Mouse (Mus musculus): ENCODE results near the gene Ddo.

Gene Ddo

GRCm38 (mm10) chr10:40716713-40717112 is 86.9 kb downstream of the Ddo start:
- peak in 1 of 2 experiments; percentile 55 for DNase-seq (ENCODE audit: low spot score in 2 of 2)

DNA sequence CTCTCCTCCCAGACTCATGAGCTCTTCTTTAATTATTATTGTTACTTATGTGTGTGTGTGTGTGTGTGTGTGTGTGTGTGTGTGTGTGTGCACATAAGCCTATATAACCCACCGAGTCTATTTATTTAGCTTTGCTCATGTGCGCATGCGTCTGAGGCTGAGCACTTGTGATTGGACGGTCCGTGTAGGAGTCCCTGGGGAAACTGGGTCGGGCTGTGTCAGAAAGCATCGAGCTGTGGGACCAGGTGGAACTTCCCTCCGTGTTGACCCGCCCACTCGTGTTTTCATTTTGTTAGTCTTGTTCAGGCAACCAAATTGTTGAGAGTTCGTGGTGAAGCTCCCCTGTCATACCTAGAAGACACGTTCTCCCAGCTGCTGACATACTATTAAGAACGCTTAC is 88.6 kb downstream of the Ddo start:
- no peak for DNase-seq (ENCODE audit: low spot score in 2 of 2)

DNA sequence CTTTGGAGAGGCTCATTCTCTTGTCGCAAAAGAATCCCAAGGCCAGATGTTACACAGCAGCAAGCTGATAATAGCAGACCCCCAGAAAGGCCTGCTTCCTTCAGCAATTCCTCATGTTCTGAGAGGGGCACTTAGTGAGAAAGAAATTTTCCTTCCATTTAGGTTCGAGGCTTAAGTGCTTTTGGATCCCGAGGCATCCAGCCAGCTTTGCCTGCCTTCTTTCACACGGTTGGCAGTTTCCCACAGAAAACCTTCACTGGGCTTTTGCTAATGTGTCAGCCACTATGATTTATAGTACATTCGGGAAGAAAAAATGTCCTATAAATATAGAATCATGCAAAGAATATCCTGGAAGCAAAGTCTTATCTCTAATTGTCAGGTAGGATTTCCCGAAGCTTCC is 89.3 kb downstream of the Ddo start:
- peak in 1 of 2 experiments; percentile 64 for DNase-seq (ENCODE audit: low spot score in 2 of 2)

DNA sequence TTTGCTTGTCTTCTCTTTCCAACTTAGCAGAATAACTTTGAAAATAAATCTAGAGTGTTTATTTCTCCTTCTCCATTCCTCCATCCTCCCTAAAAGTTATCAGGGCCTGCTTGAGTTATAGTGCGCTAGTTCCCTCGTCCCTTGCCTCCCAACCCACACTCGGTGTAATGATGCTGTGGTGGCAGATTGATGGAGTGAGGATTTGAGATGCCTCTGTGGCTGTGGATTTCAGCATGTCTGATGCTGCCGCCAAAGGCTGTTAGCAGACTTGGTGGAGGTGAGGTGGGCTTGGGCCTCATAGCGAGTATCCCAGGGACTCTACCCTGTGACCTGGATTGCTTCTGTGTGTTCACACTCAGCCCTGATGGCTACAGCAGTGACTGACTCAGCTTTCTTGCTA is 91.1 kb downstream of the Ddo start:
- no peak for DNase-seq (ENCODE audit: low spot score in 2 of 2)

DNA sequence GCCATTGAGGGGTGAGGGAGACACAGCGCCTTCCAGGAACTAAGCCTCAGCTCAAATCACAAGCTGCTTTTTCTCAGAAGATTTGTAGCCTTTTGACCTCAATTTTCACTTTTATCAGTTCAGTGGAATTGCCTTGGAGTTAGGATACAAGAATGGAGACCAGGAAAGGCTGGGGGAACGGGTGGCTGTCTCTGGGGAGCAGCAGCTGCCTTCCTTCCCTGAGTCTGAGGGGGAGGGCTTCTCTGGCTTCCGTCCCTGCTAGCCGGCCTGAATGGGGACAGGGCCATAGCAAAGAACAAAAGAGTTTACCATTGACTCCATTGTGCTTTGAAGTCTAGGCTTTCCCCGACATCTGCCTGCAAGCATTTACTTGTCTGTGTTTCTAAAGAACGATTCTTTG is 94.5 kb downstream of the Ddo start:
- no peak for DNase-seq (ENCODE audit: low spot score in 2 of 2)

DNA sequence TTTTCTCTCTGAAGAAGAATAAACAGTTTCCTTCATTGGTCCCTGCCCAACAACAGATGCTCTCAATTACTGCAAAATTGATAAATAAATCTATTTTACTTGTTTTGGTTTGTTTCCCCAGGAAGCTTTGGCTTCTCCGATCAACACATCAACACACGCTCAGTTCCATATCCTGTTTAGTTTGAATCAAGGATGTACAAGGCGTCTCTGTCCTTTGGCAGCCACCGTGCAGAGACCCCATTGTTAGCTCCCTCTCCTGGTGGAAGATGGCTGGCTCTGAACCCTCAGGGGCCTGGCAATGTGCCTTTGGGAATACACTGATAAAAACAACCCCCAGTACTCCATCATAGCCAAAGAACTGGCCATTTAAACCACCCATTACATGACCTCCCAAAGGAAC is 95.3 kb downstream of the Ddo start:
- DNase-seq (ENCODE audit: low spot score in 2 of 2): no peak

DNA sequence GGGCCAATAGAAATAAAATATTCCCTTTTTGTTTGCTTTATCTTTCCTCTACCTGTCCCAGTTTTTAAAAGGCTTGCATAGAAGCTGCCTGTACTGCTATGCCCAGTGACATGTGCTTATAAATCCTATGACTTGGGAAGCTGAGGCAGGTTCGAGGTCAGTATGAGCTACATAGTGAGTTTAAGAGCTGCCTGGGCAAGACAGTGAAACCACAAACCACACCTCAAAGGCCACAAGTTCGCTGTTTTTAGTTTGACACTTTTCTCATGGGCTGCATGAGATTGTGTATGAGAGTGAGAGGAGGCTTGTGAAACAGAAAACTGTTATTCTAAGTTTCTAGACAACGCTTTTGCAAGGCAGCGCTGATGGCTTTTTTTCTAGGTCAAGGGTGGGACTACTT is 95.7 kb downstream of the Ddo start:
- DNase-seq (ENCODE audit: low spot score in 2 of 2): no peak

DNA sequence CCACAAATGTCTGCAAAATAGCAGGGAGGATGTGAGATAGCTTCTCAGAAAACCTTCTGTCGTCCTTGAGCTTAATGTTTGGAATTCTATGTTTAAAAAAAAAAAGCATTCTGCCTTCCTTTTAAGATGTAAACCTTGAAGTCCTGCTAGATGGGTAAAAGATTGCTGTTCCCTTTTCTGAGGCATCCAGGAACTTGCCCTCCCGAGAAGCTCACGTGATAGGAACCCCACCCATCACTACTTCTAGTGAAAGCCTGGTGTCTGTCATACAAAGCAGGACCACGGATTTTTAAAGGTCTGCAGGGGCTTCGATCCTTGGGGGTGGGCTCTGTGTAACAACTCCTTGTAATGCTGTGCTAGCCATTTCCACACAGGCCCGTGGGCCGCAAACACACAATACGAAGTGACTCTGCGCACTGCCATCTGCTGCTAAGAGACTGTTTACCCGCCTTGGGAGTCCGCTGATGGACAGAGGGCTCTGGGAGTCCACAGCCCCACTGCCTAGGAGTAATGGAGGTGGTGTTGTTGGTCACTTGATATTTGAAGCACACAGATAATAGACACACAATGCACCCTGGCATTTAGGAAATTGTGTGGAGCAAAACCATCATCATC is 96.6 kb downstream of the Ddo start:
- DNase-seq (ENCODE audit: low spot score in 2 of 2): no peak

GRCm38 (mm10) chr10:40726989-40727388 is 97.2 kb downstream of the Ddo start:
- no peak for DNase-seq (ENCODE audit: low spot score in 2 of 2)

DNA sequence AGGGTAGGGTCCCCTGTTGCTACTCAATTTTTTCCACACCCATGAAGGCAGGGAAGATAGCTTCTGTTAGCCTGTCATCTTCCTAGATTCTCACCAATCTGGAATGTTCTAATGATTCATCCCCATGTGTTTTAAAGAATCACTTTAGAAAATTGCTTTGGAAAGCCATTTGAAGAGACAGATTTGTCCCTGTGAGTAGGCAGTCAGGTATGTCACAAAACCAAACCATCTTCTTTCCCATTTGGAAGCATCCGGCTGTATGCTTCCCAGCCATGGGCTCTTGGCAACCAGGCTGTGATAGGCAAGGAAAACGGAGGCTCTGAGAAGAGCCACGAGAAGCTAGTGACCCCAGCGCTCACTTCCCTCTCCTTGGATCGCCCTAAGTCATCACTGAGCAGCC is 100.4 kb downstream of the Ddo start:
- no peak for DNase-seq (ENCODE audit: low spot score in 2 of 2)

Measured in frontal cortex, postnatal 36 days (tissue).